Mouse (Mus musculus) cerebellum, postnatal 36 days (tissue): Measurements from ENCODE around the gene C3ar1.

ENCODE experiments used
- DNase-seq, 2 experiments: peaks; one replicate each; pipeline ENCODE4 v3.0.0; 2021 to 2022; ENCODE audit warnings: mixed read lengths in 2 of 2

C3ar1 gene

GRCm38 (mm10) chr6:122855955-122856354 is at the start of gene C3ar1:
Gene C3ar1, minus strand, starts transcription at chr6:122856161.
- DNase-seq, result no peak

GRCm38 (mm10) chr6:122892442-122893049 is 36.6 kb upstream of the C3ar1 start:
- DNase-seq, result peak; percentile 51 to 54

- DNase-seq, result no peak
These were observed 33.6 kb upstream of the C3ar1 start for GRCm38 (mm10) chr6:122889599-122889998.

- no peak for DNase-seq
These were observed 27.6 kb upstream of the C3ar1 start for GRCm38 (mm10) chr6:122883603-122884002.

- DNase-seq, result no peak
These were observed 25.3 kb upstream of the C3ar1 start for GRCm38 (mm10) chr6:122881287-122881686.

GRCm38 (mm10) chr6:122879781-122880505 is 24.0 kb upstream of the C3ar1 start:
- no peak for DNase-seq

- DNase-seq, result no peak
These were observed 23.3 kb upstream of the C3ar1 start for GRCm38 (mm10) chr6:122879141-122879735.

- peak in 1 of 2 experiments; percentile 64 for DNase-seq
These were observed 18.9 kb upstream of the C3ar1 start for GRCm38 (mm10) chr6:122874720-122875389.

- DNase-seq, result peak; percentile 98 to 100
These were observed 18.1 kb upstream of the C3ar1 start, which contains the start of gene Necap1 for GRCm38 (mm10) chr6:122873871-122874719. Gene Necap1, plus strand, starts transcription at chr6:122874474.

- no peak for DNase-seq
These were observed 16.8 kb upstream of the C3ar1 start for GRCm38 (mm10) chr6:122872800-122873199.

- no peak for DNase-seq
These were observed 13.9 kb upstream of the C3ar1 start for GRCm38 (mm10) chr6:122869846-122870245.

GRCm38 (mm10) chr6:122867914-122868313 is 12.0 kb upstream of the C3ar1 start:
- no peak for DNase-seq

GRCm38 (mm10) chr6:122862871-122863270 is 6.9 kb upstream of the C3ar1 start:
- DNase-seq, result no peak

- no peak for DNase-seq
These were observed 6.5 kb upstream of the C3ar1 start for GRCm38 (mm10) chr6:122862434-122862833.

GRCm38 (mm10) chr6:122854552-122854951 is 1.4 kb downstream of the C3ar1 start:
- no peak for DNase-seq

- no peak for DNase-seq
These were observed 3.3 kb downstream of the C3ar1 start for GRCm38 (mm10) chr6:122852696-122853095.

- DNase-seq, result no peak
These were observed 12.2 kb downstream of the C3ar1 start for GRCm38 (mm10) chr6:122843759-122844158.

- no peak for DNase-seq
These were observed 18.4 kb downstream of the C3ar1 start for GRCm38 (mm10) chr6:122837539-122837938.

- no peak for DNase-seq
These were observed 19.0 kb downstream of the C3ar1 start for GRCm38 (mm10) chr6:122836974-122837373.

GRCm38 (mm10) chr6:122834365-122834764 is 21.6 kb downstream of the C3ar1 start:
- peak in 1 of 2 experiments; percentile 22 for DNase-seq

- DNase-seq, result no peak
These were observed 23.1 kb downstream of the C3ar1 start for GRCm38 (mm10) chr6:122832880-122833279.

- peak; percentile 32 to 39 for DNase-seq
These were observed 27.9 kb downstream of the C3ar1 start for GRCm38 (mm10) chr6:122828086-122828485.
